Mouse (Mus musculus) adrenal gland, postnatal 4 days (tissue): Measurements from ENCODE around the gene Isg20l2. TPM values are rescaled to one million over a fixed set of nuclear protein-coding genes. Genes with fewer than 3 reads are reported as not detected.

ENCODE experiments used
- DNase-seq, 2 experiments: peaks; one replicate each; pipeline ENCODE4 v3.0.0; 2021 to 2022; ENCODE audit warnings: low spot score in 2 of 2, mixed read lengths in 2 of 2
- total RNA-seq, 2 experiments: library from RNA; stranded (reverse); gene quantifications; 2 replicates each; pipeline ENCODE4 v1.2.3; 2021

Isg20l2 gene
- total RNA-seq, 2 experiments from 2014 or later, result 31.0 to 33.5 TPM

GRCm38 (mm10) chr3:87973593-87974380, 43.7 kb downstream of the Isg20l2 start:
- no peak for DNase-seq

- DNase-seq, result no peak
Measured at GRCm38 (mm10) chr3:87974381-87974987, 44.4 kb downstream of the Isg20l2 start.

- DNase-seq, result no peak
Measured at GRCm38 (mm10) chr3:87979493-87979892, 49.4 kb downstream of the Isg20l2 start.

- no peak for DNase-seq
Measured at GRCm38 (mm10) chr3:87980085-87980484, 50.0 kb downstream of the Isg20l2 start.

GRCm38 (mm10) chr3:87980728-87981127, 50.6 kb downstream of the Isg20l2 start:
- no peak for DNase-seq

- no peak for DNase-seq
Measured at GRCm38 (mm10) chr3:87981214-87981760, 51.2 kb downstream of the Isg20l2 start.

GRCm38 (mm10) chr3:87981894-87982835, 52.1 kb downstream of the Isg20l2 start:
- DNase-seq, result no peak

- DNase-seq, result no peak
Measured at GRCm38 (mm10) chr3:87982836-87983601, 52.9 kb downstream of the Isg20l2 start.

GRCm38 (mm10) chr3:87983627-87984026, 53.5 kb downstream of the Isg20l2 start:
- no peak for DNase-seq

GRCm38 (mm10) chr3:87984094-87984493, 54.0 kb downstream of the Isg20l2 start:
- no peak for DNase-seq

GRCm38 (mm10) chr3:87985505-87986320, 55.6 kb downstream of the Isg20l2 start:
- DNase-seq, result no peak

- peak; percentile 85 to 92 for DNase-seq
Measured at GRCm38 (mm10) chr3:87986868-87987267, 56.8 kb downstream of the Isg20l2 start.

- no peak for DNase-seq
Measured at GRCm38 (mm10) chr3:87987633-87988032, 57.5 kb downstream of the Isg20l2 start.

GRCm38 (mm10) chr3:87988068-87988467, 58.0 kb downstream of the Isg20l2 start:
- no peak for DNase-seq

- no peak for DNase-seq
Measured at GRCm38 (mm10) chr3:87989935-87990334, 59.8 kb downstream of the Isg20l2 start.
